Mouse (Mus musculus): ENCODE results near the gene Agap1.

DNA sequence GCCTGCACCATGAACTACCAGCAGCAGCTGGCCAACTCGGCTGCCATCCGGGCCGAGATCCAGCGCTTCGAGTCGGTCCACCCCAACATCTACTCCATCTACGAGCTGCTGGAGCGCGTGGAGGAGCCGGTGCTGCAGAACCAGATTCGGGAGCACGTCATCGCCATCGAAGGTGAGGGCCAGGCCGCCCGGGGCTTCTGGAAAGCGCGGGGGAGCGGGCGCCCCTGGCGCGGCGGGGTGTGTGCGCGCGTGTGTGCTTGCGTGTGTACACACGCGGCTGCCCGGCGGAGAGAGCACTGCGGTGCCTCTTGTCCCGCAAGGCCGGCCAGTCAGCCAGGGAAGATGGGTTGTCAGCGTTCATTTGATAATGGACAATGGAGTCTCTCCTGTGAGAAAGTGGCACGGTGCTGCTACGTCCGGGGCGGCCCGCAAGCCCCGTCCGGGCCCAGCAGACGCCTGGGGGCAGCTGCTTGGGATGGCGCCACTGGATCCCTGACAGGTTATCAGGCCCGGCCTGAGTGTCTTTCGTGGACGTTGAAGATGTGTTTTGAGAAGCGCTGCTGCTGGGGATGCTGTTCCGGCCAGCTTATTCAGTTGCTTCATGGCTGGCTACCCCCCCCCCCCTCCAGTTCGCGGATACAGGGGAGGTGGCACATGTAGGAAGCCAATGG is 950 bp downstream of the Agap1 start:
- TF ChIP-seq CTCF (conservative IDR thresholded peaks at IDR 0.05; ENCODE audit: insufficient read depth, insufficient read length, low read depth, low read length): no peak
- no peak for TF ChIP-seq POLR2A (IDR thresholded peaks at IDR 0.05; ENCODE audit: low read depth, low read length)

All from kidney, adult 2 months (tissue).